Mouse (Mus musculus): ENCODE results near the gene Gpr25. TPM values are rescaled to one million over a fixed set of nuclear protein-coding genes. Genes with fewer than 3 reads are reported as not detected.

The Gpr25 gene
- polyA plus RNA-seq (2014; fragmentation: Nextera tagmentation; extraction: Ambion mirVana): not detected in 2 replicates

- 5% methylated on average over 27 of the region's 28 CpGs for WGBS
- Histone ChIP-seq H3K4me1 (ENCODE audit: control insufficient read depth, insufficient read depth, low read length) (peaks cover 13% of the 10 kb centered on the region), H3K4me2 (replicated peaks; ENCODE audit: low read depth, low read length) (peak within 1 kb of the TSS; percentile 99), H3K9ac (ENCODE audit: low read depth, low read length) (peak within 1 kb of the TSS; percentile 48; the same call in 1 of the 2 replicates), H3K9me3 (ENCODE audit: control insufficient read depth, low read length) (no peaks in the 10 kb centered on the region), H3K4me3 (ENCODE audit: low read length) (peak within 1 kb of the TSS; percentile 54), H3K36me3 (ENCODE audit: control insufficient read depth, insufficient read depth, low read length) (no peaks in the 10 kb centered on the region), H3K27me3 (ENCODE audit: control insufficient read depth, insufficient read depth, low read length) (peaks cover 58% of the 10 kb centered on the region), H3K27ac (ENCODE audit: low read depth, low read length) (no peak within 1 kb of the TSS)
- peak; percentile 51 for ATAC-seq (ENCODE audit: low FRiP score, low TSS enrichment)
Observed at GRCm38 (mm10) chr1:136260635-136261238, at the start of gene Gpr25. Gene Gpr25, minus strand, starts transcription at chr1:136260873.

GRCm38 (mm10) chr1:136309193-136309592, 48.5 kb upstream of the Gpr25 start:
- no peak overlapping the region for H3K9ac ChIP-seq (ENCODE audit: low read depth, low read length)
- H3K4me2 ChIP-seq (replicated peaks; ENCODE audit: low read depth, low read length): no peak overlapping the region
- H3K27ac ChIP-seq (ENCODE audit: low read depth, low read length): no peak overlapping the region
- H3K36me3 ChIP-seq (ENCODE audit: control insufficient read depth, insufficient read depth, low read length): no peaks in the 10 kb centered on the region
- H3K4me3 ChIP-seq (ENCODE audit: low read length): no peak overlapping the region
- H3K4me1 ChIP-seq (ENCODE audit: control insufficient read depth, insufficient read depth, low read length): no peaks in the 10 kb centered on the region
- H3K27me3 ChIP-seq (ENCODE audit: control insufficient read depth, insufficient read depth, low read length): no peaks in the 10 kb centered on the region
- WGBS: 92% methylated on average over 5 of the region's 5 CpGs
- ATAC-seq (ENCODE audit: low FRiP score, low TSS enrichment): no peak
- H3K9me3 ChIP-seq (ENCODE audit: control insufficient read depth, low read length): no peaks in the 10 kb centered on the region

- no peak overlapping the region for H3K4me3 ChIP-seq (ENCODE audit: low read length)
- no peak overlapping the region for H3K27ac ChIP-seq (ENCODE audit: low read depth, low read length)
- no peak for ATAC-seq (ENCODE audit: low FRiP score, low TSS enrichment)
- H3K9me3 ChIP-seq (ENCODE audit: control insufficient read depth, low read length): no peaks in the 10 kb centered on the region
- no peak overlapping the region for H3K9ac ChIP-seq (ENCODE audit: low read depth, low read length)
- no peak overlapping the region for H3K4me2 ChIP-seq (replicated peaks; ENCODE audit: low read depth, low read length)
- no peaks in the 10 kb centered on the region for H3K27me3 ChIP-seq (ENCODE audit: control insufficient read depth, insufficient read depth, low read length)
- H3K4me1 ChIP-seq (ENCODE audit: control insufficient read depth, insufficient read depth, low read length): no peaks in the 10 kb centered on the region
- H3K36me3 ChIP-seq (ENCODE audit: control insufficient read depth, insufficient read depth, low read length): peaks cover 9% of the 10 kb centered on the region; the same call in 1 of the 2 replicates
- 87% methylated on average over 3 of the region's 3 CpGs for WGBS
Observed at GRCm38 (mm10) chr1:136306424-136306823, 45.8 kb upstream of the Gpr25 start.

- Histone ChIP-seq H3K4me3 (ENCODE audit: low read length) (no peak overlapping the region), H3K36me3 (ENCODE audit: control insufficient read depth, insufficient read depth, low read length) (no peaks in the 10 kb centered on the region; the same call in 1 of the 2 replicates), H3K4me2 (replicated peaks; ENCODE audit: low read depth, low read length) (no peak overlapping the region), H3K9ac (ENCODE audit: low read depth, low read length) (no peak overlapping the region), H3K9me3 (ENCODE audit: control insufficient read depth, low read length) (no peaks in the 10 kb centered on the region), H3K27ac (ENCODE audit: low read depth, low read length) (no peak overlapping the region), H3K27me3 (ENCODE audit: control insufficient read depth, insufficient read depth, low read length) (no peaks in the 10 kb centered on the region), H3K4me1 (ENCODE audit: control insufficient read depth, insufficient read depth, low read length) (no peaks in the 10 kb centered on the region)
- no peak for ATAC-seq (ENCODE audit: low FRiP score, low TSS enrichment)
Observed at GRCm38 (mm10) chr1:136293961-136294360, 33.3 kb upstream of the Gpr25 start.

DNA sequence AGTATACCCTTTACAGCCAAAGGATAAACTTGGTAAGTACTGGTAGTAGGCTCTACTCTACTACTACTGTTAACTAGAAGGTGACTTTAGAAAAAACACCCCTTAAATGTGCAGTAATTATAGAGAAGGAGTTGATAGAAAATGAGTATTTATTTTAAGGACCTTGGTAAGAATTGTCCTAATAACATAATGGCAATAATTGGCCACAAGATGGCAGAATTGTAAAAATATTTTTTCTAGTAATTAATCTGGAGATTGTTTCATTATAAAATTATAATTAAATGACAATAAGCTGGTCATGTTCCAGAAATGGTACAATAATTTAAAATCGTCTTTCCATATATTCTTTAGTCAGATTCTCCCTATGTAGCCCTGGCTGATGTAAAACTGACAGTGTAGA, 29.1 kb upstream of the Gpr25 start:
- 89% methylated on average over 1 of the region's 1 CpGs for WGBS
- no peaks in the 10 kb centered on the region for H3K9me3 ChIP-seq (ENCODE audit: control insufficient read depth, low read length)

DNA sequence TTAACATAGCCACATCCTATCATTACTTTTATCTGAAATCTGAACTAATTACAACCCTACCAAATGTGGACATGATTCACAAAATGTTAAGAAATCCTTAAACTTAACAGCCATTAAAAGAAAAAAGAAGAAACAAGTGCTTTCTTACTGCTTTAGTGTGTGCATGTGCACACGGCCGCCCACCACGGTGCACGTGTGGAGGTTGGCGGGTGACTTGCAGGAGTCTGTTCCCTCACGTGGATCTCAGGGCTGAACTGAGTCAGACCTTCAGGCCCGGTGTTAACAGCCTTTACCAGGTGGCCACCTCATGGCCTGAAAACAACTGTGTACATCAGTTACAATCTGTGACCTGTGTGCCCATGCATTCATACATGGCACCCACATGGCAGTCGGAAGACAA, 16.7 kb upstream of the Gpr25 start:
- no peak for ATAC-seq (ENCODE audit: low FRiP score, low TSS enrichment)
- H3K4me1 ChIP-seq (ENCODE audit: control insufficient read depth, insufficient read depth, low read length): no peaks in the 10 kb centered on the region
- no peak overlapping the region for H3K4me2 ChIP-seq (replicated peaks; ENCODE audit: low read depth, low read length)
- no peaks in the 10 kb centered on the region for H3K27me3 ChIP-seq (ENCODE audit: control insufficient read depth, insufficient read depth, low read length)
- no peak overlapping the region for H3K9ac ChIP-seq (ENCODE audit: low read depth, low read length)
- H3K36me3 ChIP-seq (ENCODE audit: control insufficient read depth, insufficient read depth, low read length): peaks cover 93% of the 10 kb centered on the region
- WGBS: 94% methylated on average over 8 of the region's 8 CpGs
- H3K9me3 ChIP-seq (ENCODE audit: control insufficient read depth, low read length): no peaks in the 10 kb centered on the region
- no peak overlapping the region for H3K4me3 ChIP-seq (ENCODE audit: low read length)
- no peak overlapping the region for H3K27ac ChIP-seq (ENCODE audit: low read depth, low read length)

More for the DNA sequence above, 29.1 kb upstream of the Gpr25 start:
- no peak overlapping the region for H3K4me2 ChIP-seq (replicated peaks; ENCODE audit: low read depth, low read length)
- no peak for ATAC-seq (ENCODE audit: low FRiP score, low TSS enrichment)
- no peak overlapping the region for H3K9ac ChIP-seq (ENCODE audit: low read depth, low read length)
- no peak overlapping the region for H3K4me3 ChIP-seq (ENCODE audit: low read length)
- H3K27ac ChIP-seq (ENCODE audit: low read depth, low read length): no peak overlapping the region
- peaks cover 11% of the 10 kb centered on the region; the same call in 1 of the 2 replicates for H3K36me3 ChIP-seq (ENCODE audit: control insufficient read depth, insufficient read depth, low read length)
- H3K4me1 ChIP-seq (ENCODE audit: control insufficient read depth, insufficient read depth, low read length): no peaks in the 10 kb centered on the region
- H3K27me3 ChIP-seq (ENCODE audit: control insufficient read depth, insufficient read depth, low read length): no peaks in the 10 kb centered on the region

GRCm38 (mm10) chr1:136268224-136268623, 7.6 kb upstream of the Gpr25 start:
- no peak overlapping the region for H3K9ac ChIP-seq (ENCODE audit: low read depth, low read length)
- no peak overlapping the region for H3K4me3 ChIP-seq (ENCODE audit: low read length)
- no peak overlapping the region for H3K4me2 ChIP-seq (replicated peaks; ENCODE audit: low read depth, low read length)
- H3K9me3 ChIP-seq (ENCODE audit: control insufficient read depth, low read length): no peaks in the 10 kb centered on the region
- H3K36me3 ChIP-seq (ENCODE audit: control insufficient read depth, insufficient read depth, low read length): peaks cover 28% of the 10 kb centered on the region
- H3K27ac ChIP-seq (ENCODE audit: low read depth, low read length): no peak overlapping the region
- no peaks in the 10 kb centered on the region for H3K27me3 ChIP-seq (ENCODE audit: control insufficient read depth, insufficient read depth, low read length)
- ATAC-seq (ENCODE audit: low FRiP score, low TSS enrichment): no peak
- 88% methylated on average over 7 of the region's 7 CpGs for WGBS
- H3K4me1 ChIP-seq (ENCODE audit: control insufficient read depth, insufficient read depth, low read length): no peaks in the 10 kb centered on the region

- no peak overlapping the region for H3K4me2 ChIP-seq (replicated peaks; ENCODE audit: low read depth, low read length)
- ATAC-seq (ENCODE audit: low FRiP score, low TSS enrichment): no peak
- no peak overlapping the region for H3K9ac ChIP-seq (ENCODE audit: low read depth, low read length)
- no peaks in the 10 kb centered on the region for H3K4me1 ChIP-seq (ENCODE audit: control insufficient read depth, insufficient read depth, low read length)
- no peak overlapping the region for H3K4me3 ChIP-seq (ENCODE audit: low read length)
- H3K27ac ChIP-seq (ENCODE audit: low read depth, low read length): no peak overlapping the region
- peaks cover 8% of the 10 kb centered on the region; the same call in 1 of the 2 replicates for H3K36me3 ChIP-seq (ENCODE audit: control insufficient read depth, insufficient read depth, low read length)
- WGBS: 48% methylated on average over 6 of the region's 6 CpGs
- no peaks in the 10 kb centered on the region for H3K9me3 ChIP-seq (ENCODE audit: control insufficient read depth, low read length)
- peaks cover 11% of the 10 kb centered on the region for H3K27me3 ChIP-seq (ENCODE audit: control insufficient read depth, insufficient read depth, low read length)
Observed at GRCm38 (mm10) chr1:136266127-136266526, 5.5 kb upstream of the Gpr25 start.

GRCm38 (mm10) chr1:136263355-136263754, 2.7 kb upstream of the Gpr25 start:
- Histone ChIP-seq H3K36me3 (ENCODE audit: control insufficient read depth, insufficient read depth, low read length) (no peaks in the 10 kb centered on the region; the same call in 1 of the 2 replicates), H3K4me2 (replicated peaks; ENCODE audit: low read depth, low read length) (no peak overlapping the region), H3K4me3 (ENCODE audit: low read length) (no peak overlapping the region), H3K27me3 (ENCODE audit: control insufficient read depth, insufficient read depth, low read length) (peaks cover 39% of the 10 kb centered on the region), H3K4me1 (ENCODE audit: control insufficient read depth, insufficient read depth, low read length) (peaks cover 13% of the 10 kb centered on the region), H3K9me3 (ENCODE audit: control insufficient read depth, low read length) (no peaks in the 10 kb centered on the region), H3K9ac (ENCODE audit: low read depth, low read length) (no peak overlapping the region), H3K27ac (ENCODE audit: low read depth, low read length) (no peak overlapping the region)
- 82% methylated on average over 5 of the region's 5 CpGs for WGBS
- no peak for ATAC-seq (ENCODE audit: low FRiP score, low TSS enrichment)
